Mouse (Mus musculus) lung, postnatal 36 days (tissue): ENCODE measurements around the gene Slc25a23.

Source experiments
- DNase-seq: peaks from one replicate; pipeline ENCODE4 v3.0.0; 2022; ENCODE audit warnings: mixed read lengths

Slc25a23 gene

DNA sequence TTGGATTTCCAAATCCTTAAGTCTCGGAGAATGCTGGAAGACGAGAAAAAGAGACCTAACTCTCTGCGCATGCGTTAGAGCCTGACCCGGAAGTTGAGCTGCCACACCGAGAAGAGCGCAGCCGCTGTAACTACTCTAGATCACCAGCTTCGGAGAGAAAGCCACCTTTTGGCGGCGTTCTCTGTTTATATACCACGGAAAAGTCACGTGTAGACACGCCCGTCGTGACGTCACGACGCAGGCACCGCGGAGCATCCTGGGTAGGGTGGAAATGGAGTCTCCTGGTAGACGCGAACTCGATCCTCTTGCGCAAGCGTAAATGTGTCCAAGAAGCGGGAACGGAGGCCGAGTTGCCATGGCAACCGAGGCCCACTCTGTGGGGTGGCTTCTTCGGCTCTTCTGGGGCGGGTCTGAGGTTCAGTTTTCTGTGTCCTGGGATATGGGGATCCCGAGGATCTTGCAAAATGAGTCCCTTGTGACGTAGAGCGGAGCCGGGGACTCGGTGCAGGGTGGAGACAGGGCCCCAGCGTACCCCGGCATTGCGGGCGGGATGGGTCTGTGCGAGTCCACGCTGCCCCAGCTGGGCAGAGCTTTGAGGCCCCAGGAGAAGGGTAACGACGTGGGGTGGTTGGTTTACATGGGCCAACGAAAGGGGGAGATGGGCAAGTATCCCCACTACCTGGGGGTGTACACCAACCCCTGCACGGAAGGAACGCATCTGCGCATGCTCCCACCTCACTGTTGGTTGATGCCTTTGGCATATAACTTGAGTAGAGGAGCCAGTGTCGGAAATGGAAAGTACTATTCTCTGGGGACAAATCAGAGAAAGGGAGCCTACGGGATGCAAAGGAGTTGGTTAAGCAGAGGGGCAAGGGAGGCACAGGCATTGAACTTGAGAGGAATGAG lies 48.2 kb downstream of the Slc25a23 start, which contains the start of the genes Gtf2f1 and Gm17949:
Gene Gtf2f1 (minus strand): TSS at position 53 of the 906 bp plus-strand sequence.
Gene Gm17949 (plus strand): TSS at position 234 of the 906 bp plus-strand sequence.
- peak; percentile 95 for DNase-seq

DNA sequence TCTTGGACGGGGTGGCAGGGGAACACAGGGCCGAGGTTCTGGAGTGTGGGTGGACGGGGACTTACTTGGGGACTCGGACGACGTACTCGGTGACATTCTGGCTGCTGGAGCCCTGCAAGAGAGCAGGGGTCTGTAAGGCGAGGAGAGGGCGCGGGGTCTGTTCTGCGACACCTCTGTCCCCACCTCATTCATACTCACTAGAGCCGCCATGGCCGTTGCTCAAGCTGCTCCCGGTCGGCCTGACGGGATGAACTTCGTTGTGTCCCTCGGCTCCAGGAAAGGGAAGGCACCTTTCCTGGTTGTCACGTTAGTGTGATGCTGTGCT lies 48.8 kb downstream of the Slc25a23 start:
- DNase-seq = no peak

DNA sequence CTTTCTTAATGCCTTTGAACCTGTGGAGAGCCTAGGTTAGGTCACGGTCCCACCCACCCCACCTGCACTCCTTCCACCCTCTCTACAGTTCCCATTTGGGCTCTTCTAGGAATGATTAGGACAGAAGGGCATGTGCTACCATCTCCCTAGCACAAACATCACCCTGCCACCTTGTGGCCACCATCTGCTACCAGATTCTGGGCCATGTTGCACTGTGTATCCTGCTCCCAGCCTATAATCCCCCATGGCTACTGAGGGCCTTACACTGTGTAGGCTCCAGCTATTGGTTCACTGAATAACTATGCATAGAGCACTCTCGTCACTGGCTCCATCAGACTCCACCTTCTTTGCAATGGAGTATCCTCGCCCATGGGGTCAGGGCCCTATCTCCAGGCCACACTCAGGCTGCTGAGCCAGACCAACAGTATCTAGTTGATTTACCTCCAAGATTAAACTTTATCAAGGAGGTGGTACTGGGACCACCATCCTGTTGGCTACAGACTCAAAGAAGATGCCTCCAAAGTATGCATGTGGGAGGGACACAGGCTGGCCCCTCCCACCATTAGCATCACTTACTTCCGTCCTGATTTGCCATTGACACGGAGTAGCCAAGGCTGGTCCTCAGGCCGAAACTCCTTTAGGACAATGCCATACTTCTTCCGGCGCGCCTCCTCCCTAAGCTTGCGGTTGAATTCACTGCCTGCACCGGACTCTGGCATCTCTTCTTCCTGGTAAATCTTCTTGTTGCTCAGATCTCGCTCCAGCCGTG lies 52.3 kb downstream of the Slc25a23 start:
- no peak for DNase-seq

- no peak for DNase-seq
These were observed 55.7 kb downstream of the Slc25a23 start for GRCm38 (mm10) chr17:57003994-57004393.

- no peak for DNase-seq
These were observed 58.4 kb downstream of the Slc25a23 start for GRCm38 (mm10) chr17:57001228-57001627.

DNA sequence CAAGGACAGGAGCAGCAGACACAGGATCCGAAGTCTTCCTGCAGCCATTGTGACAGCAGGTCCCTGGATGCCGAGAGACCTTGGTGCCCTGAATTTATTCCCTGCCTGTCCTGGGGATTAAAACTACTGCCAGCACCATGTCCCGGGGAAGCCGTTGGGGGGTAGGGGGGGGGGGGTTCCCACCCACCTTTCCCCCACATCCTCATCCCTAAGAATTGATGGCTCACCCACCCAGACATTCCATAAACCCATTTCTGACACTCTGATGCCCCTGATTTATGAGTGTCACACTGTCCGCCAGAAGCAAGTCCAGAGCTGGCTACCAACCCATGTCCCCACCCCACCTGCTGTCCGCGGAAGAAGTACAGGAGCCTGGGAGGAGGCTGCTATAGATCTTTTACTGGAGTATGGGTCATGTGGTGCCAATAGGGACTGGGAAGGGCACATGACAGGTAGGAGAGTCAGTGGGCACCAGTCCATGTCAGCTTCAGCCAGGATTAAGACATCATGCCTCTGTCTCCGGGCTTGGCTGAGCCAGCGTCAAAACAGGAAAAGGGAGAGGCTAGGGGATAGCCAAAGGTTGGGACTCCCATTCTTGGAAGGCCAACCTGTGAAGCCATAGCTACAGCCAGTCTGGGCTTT lies 59.6 kb downstream of the Slc25a23 start, which contains the start of gene Pspn:
Gene Pspn (minus strand): TSS at position 51 of the 642 bp plus-strand sequence.
- DNase-seq = no peak

DNA sequence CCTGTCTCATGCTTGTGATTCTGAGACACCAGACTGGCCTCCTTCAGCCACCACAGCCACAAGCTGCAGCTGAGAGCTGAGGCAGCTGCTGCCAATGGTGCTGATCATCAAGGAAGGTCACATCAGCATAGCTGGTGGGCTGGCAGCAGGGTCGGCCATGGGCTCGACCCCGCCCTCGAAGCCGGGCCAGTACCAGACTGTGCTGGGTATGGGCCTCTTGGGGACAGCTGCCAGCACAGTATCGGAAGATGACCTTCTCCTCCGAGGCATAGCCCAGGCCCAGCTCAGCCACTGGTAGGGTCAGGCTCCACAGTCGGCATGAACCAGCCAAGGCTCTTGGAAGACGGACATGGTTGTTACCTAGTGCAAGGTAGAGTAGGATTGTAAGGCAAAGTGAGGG lies 60.2 kb downstream of the Slc25a23 start:
- DNase-seq = no peak

DNA sequence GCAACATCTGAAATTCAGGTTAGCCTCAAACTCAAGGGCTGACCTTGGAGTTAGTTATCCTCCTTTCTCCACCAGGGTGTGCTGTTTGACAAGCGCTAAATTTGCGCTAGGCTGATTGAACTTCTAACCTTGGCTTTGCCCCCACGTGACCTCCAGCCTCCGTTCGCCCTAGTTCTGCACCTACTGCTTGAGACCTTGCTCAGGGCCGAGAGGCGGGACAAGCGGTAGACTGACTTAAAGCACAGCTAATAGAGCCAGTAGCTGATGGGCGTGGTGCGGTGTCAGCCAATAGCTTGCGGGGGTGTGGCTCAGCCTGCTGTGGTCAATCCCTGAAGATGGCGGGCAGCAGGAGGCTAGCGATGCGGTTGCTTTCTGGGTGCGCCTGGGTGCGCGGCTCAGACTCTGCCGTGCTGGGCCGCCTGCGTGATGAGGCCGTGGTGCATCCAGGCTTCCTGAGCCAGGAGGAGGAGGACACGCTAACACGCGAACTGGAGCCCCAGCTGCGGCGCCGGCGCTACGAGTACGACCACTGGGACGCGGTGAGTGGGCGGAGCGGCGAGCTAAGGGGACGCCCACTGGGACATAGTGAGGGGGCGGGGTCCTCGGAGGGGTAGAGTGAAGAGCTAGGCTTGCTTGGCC lies 62.5 kb downstream of the Slc25a23 start, which contains the start of gene Alkbh7:
Gene Alkbh7 (plus strand): TSS at position 311 of the 639 bp plus-strand sequence.
- peak; percentile 100 for DNase-seq

DNA sequence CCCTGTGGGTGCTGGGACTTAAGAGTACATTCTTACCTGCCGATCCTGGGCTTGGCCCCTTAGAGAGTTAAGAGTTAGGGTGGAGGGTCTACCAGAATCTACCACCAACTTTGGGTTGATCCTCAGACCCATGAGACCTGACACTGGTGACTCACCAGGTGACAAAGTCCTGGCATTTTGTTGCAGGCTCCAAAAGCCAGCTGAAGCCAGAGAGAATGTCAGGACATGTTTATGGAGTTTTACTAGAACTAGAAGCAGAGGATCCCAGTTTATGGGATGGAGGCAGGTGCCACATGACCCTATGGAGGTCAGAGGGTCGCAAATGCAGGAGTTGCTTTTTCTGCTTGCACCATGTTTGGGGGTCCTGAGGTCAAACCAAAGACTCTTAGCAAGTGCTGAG lies 63.2 kb downstream of the Slc25a23 start:
- no peak for DNase-seq

DNA sequence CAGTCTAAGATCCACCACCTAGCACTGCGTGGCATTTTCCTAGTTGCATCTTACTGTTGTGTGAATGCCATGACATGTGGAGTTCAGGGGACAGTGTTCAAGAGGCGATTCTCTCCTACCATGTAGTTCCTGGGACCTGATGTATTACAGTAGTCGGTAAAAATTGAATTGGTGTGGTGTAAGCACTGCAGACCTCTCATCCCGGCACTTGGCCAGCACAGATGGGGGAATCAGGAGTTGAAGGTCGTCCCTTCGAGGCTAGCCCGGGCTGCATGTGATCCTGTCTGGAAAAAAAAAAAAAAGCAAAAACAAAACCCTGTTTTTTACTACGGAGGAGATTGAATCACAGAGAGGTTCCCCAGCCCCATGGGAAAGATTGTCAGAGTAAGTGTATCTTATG lies 64.6 kb downstream of the Slc25a23 start:
- no peak for DNase-seq
